Mouse (Mus musculus): Measurements from ENCODE around the gene Stx18. TPM values are rescaled to one million over a fixed set of nuclear protein-coding genes. Genes with fewer than 3 reads are reported as not detected.

Gene Stx18
- polyA plus RNA-seq, 1 experiment from 2014 or later, result 44.7 TPM

DNA sequence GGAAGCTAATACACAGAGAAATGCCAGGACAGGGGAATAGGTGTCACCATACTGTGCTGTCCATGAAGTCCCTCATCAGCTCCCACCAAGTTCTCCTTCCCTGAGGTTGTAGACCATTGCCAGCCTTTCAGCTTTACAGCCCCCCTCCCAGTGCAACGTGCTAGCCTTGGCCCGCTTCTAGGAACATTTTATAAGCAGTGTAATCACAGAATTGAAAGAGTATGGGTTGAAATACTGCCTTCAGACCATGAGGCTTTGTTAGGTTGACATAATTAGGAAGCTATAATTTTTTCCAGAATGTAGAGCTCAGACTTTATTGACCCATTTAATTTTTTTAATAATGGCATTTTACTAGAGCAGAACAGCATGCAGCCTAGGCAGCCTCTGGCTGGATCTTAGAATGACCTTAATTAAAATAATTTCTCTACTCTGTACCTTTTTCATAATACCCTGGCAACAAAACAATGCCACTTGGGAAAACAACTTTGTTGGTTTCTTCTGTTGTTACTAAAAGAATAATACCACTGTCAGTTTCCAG lies 60.7 kb downstream of the Stx18 start:
- no peak for ATAC-seq (ENCODE audit: borderline replicate concordance, extremely low read depth, low FRiP score, low TSS enrichment)
- Histone ChIP-seq H3K4me3 (no peak overlapping the region), H3K36me3 (no peaks in the 10 kb centered on the region), H3K27me3 (no peaks in the 10 kb centered on the region), H3K4me1 (no peaks in the 10 kb centered on the region), H3K9ac (no peak overlapping the region), H3K4me2 (no peak overlapping the region), H3K27ac (no peak overlapping the region), H3K9me3 (no peaks in the 10 kb centered on the region)
- WGBS, result 91% methylated on average over 2 of the region's 2 CpGs

DNA sequence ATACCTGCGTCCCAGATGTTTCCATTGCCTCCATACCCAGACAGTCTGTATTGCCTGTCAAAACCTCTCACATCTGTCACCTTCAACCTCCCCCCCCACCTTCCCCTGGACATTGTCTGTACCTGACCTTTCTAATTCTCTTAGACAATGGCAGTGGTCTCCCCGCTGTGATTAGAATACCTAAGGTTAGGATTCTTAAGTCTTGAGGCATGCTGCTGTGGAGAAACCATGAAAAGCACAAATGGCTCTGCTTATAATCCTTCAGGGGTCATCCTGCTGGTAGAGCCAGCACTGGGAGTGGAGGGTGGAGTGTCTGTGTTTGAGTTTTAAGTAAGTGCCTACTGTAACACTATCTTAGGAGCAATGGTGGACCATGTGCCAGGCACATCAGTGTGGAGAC lies 64.4 kb downstream of the Stx18 start:
- H3K4me1 ChIP-seq, result no peaks in the 10 kb centered on the region
- no peak overlapping the region for H3K4me2 ChIP-seq
- H3K9ac ChIP-seq, result no peak overlapping the region
- H3K36me3 ChIP-seq, result 0 out of 2 replicates have a peak, but pooled peaks cover 12% of the 10 kb centered on the region
- no peak overlapping the region for H3K4me3 ChIP-seq
- no peaks in the 10 kb centered on the region for H3K27me3 ChIP-seq
- H3K9me3 ChIP-seq, result no peaks in the 10 kb centered on the region
- 73% methylated on average over 2 of the region's 2 CpGs for WGBS
- no peak for ATAC-seq (ENCODE audit: borderline replicate concordance, extremely low read depth, low FRiP score, low TSS enrichment)
- H3K27ac ChIP-seq, result no peak overlapping the region

DNA sequence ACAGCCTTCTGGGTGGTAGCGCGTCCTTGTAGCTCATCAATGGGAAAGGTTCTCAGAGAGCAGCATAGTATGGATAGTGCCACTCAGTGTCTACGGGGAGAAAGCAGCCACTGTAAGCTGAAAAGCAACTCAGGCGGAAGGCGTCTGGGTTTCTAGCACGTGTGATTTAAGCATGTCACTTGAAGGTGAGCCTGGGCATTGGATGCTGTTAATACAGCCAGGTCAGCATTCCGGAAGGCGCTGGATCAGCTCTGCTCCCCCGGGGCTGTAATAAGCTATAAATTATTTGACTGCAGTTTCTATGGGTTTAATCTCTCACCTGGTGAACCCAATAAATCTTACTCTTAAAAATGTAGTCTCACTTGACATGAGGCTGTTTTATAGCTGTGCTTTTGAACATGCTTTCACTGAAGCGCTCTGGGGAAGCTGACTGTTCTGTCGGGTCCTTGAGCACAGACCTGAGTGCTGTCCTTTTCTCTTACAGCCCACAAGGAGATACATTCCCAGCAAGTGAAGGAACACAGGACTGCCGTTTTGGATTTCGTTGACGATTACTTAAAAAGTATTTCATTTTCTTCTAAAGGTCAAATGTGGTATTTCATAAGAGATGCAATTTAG lies 67.6 kb downstream of the Stx18 start:
- Histone ChIP-seq H3K9ac (no peak overlapping the region), H3K9me3 (no peaks in the 10 kb centered on the region), H3K27ac (no peak overlapping the region), H3K27me3 (no peaks in the 10 kb centered on the region), H3K4me3 (no peak overlapping the region), H3K36me3 (peaks cover 12% of the 10 kb centered on the region; the same call in 1 of the 2 replicates), H3K4me1 (no peaks in the 10 kb centered on the region), H3K4me2 (no peak overlapping the region)
- no peak for ATAC-seq (ENCODE audit: borderline replicate concordance, extremely low read depth, low FRiP score, low TSS enrichment)
- WGBS, result 83% methylated on average over 14 of the region's 14 CpGs

DNA sequence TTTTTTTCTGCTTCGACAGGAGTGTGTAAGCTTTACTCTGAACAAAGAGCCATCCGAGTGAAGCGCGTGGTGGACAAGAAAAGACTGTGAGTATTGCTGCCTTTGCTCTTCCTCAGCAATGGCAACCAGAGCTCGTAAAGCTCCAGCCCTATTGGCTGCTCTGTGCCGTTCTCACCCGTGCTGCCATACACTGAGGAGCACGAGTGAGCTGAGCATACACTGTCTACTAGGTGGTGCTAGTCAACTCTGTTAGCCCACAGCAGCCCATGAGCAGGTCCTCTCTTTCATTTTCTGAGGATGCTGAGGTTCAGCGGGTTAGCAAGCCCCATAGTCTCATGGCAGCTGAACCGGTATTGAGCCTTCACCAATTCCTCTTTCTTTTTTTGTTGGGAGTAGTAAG lies 68.3 kb downstream of the Stx18 start:
- Histone ChIP-seq H3K4me1 (no peaks in the 10 kb centered on the region), H3K27ac (no peak overlapping the region), H3K27me3 (no peaks in the 10 kb centered on the region), H3K36me3 (peaks cover 12% of the 10 kb centered on the region; the same call in 1 of the 2 replicates), H3K9me3 (no peaks in the 10 kb centered on the region), H3K9ac (no peak overlapping the region), H3K4me3 (no peak overlapping the region), H3K4me2 (no peak overlapping the region)
- WGBS, result 90% methylated on average over 10 of the region's 10 CpGs
- no peak for ATAC-seq (ENCODE audit: borderline replicate concordance, extremely low read depth, low FRiP score, low TSS enrichment)

DNA sequence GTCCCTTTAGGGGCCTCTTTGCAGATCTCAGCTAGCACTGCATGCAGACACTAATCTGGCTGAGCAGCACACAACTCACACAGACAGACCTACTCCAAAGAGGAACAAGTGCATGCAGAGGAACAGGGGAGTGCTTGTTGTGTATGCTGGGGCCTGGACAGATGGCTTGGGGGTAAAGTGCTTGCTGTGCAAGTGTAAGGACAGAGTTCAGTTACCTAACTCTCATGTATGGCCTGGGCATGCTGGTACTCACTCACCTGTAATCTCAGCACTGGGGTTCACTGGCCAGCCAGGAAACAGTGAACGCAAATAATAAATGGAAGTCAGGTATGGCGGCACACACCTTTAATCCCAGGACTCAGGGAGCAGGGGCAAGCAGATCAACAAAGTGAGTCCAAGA lies 76.0 kb downstream of the Stx18 start:
- H3K4me2 ChIP-seq, result no peak overlapping the region
- H3K9me3 ChIP-seq, result no peaks in the 10 kb centered on the region
- no peak overlapping the region for H3K9ac ChIP-seq
- H3K4me1 ChIP-seq, result no peaks in the 10 kb centered on the region
- 85% methylated on average over 2 of the region's 2 CpGs for WGBS
- no peak for ATAC-seq (ENCODE audit: borderline replicate concordance, extremely low read depth, low FRiP score, low TSS enrichment)
- H3K27ac ChIP-seq, result no peak overlapping the region
- peaks cover 4% of the 10 kb centered on the region; the same call in 1 of the 2 replicates for H3K36me3 ChIP-seq
- no peak overlapping the region for H3K4me3 ChIP-seq
- H3K27me3 ChIP-seq, result no peaks in the 10 kb centered on the region

DNA sequence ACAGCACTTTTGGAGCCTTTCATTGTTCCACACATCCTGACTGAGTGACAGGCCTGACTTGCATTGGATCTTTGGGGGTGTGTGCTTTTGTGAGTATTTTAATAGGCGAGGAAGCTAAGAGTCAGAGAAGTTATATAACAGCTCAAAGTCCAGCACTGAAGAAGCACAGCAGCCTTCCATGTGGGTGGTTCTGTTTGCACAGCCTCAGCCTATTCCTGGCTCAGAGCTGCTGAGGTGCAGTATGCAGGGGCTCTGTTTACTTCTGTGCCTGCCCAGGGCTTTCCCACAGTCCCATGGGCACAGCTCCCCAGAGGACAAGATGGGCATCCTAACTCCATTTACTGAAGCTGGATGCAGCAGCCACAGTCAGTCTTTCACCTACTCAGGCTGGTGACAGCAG lies 78.5 kb downstream of the Stx18 start:
- Histone ChIP-seq H3K9me3 (no peaks in the 10 kb centered on the region), H3K27ac (no peak overlapping the region), H3K4me3 (no peak overlapping the region), H3K36me3 (peaks cover 4% of the 10 kb centered on the region; the same call in 1 of the 2 replicates), H3K4me1 (no peaks in the 10 kb centered on the region), H3K9ac (no peak overlapping the region), H3K27me3 (no peaks in the 10 kb centered on the region), H3K4me2 (no peak overlapping the region)
- 93% methylated on average over 1 of the region's 1 CpGs for WGBS
- ATAC-seq (ENCODE audit: borderline replicate concordance, extremely low read depth, low FRiP score, low TSS enrichment), result no peak

DNA sequence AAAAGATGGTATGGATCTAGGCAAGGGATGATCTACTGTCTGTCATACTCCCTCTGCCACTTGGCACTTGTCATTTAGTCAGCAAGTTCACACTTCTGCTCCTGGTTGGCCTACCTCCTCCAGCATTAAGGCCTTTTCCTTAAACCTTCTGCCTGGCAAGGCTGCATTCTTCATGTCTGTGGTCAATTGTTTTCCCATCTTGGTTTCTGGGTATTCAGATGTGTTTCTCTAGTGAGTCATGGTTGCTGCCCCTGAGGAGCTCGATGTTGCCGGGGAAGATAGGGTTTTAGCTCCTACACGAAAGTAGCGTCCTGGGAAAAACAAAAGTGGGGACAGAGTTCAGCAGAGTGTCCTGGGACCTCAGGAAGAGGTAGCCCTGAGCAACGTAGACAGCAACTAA lies 80.7 kb downstream of the Stx18 start:
- no peaks in the 10 kb centered on the region for H3K4me1 ChIP-seq
- H3K4me3 ChIP-seq, result no peak overlapping the region
- WGBS, result 91% methylated on average over 5 of the region's 5 CpGs
- no peaks in the 10 kb centered on the region for H3K9me3 ChIP-seq
- no peaks in the 10 kb centered on the region for H3K27me3 ChIP-seq
- H3K27ac ChIP-seq, result no peak overlapping the region
- H3K36me3 ChIP-seq, result peaks cover 4% of the 10 kb centered on the region
- no peak overlapping the region for H3K4me2 ChIP-seq
- H3K9ac ChIP-seq, result no peak overlapping the region
- ATAC-seq (ENCODE audit: borderline replicate concordance, extremely low read depth, low FRiP score, low TSS enrichment), result no peak

DNA sequence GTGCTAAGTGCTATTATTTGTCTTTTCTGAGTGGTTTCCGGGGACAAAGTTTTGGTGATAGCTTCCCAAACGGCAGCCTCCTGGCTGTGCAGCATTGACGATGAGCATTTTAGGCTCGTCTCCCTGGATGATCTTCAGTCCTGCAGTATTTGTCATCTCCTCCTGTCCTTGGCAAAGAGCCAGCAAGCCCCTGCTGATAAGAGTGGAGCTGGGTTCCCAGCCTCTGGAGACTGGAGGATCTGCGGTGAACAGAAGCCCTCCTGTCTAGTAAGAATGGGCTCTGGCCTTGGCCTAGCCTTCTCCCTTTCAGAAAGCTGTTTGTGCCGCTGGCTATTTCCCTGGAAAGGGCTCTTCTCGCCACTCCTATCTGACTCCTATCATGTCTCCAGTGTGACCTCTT lies 83.2 kb downstream of the Stx18 start:
- Histone ChIP-seq H3K9ac (no peak overlapping the region), H3K4me1 (no peaks in the 10 kb centered on the region), H3K36me3 (peaks cover 4% of the 10 kb centered on the region), H3K27ac (no peak overlapping the region), H3K4me2 (no peak overlapping the region), H3K4me3 (no peak overlapping the region), H3K27me3 (no peaks in the 10 kb centered on the region), H3K9me3 (no peaks in the 10 kb centered on the region)
- 40% methylated on average over 7 of the region's 7 CpGs for WGBS
- no peak for ATAC-seq (ENCODE audit: borderline replicate concordance, extremely low read depth, low FRiP score, low TSS enrichment)

DNA sequence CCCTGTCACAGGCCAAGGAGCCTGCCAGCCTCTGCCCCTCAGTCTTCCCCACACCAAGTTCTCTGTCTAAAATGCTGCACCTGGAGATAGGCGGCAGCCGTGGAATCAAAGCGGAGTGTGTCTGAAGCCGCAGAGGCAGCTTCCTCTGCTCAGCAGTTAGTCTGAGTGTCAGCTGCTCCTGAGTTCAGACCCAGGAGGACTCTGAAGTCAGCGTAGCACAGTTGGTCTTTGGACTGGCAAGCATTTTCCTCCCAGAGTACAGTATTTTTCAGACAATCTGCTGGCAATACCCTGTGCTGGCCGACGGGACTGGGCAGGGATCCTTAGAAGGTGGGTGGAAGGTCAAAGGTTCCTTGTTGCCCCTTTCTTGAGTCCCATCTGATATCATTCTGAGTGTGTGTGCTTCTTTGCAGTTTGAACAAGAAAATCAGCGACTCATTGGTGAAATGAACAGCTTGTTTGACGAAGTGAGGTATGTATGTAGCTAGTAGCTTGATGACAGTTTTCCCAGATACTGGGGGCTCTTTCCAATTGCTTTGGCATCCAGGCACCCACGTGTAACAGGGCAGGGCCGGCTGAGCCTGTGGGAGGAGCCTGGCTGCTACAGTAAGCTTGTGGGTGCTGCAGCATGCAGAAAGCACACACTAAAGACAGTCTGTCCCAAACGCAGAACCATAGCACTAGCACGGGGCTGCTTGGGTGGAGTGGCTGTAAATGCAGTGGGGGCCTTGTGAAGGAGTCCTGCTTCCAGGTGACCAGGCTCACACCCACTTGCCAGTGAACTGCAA lies 88.2 kb downstream of the Stx18 start:
- WGBS, result 80% methylated on average over 13 of the region's 13 CpGs

DNA sequence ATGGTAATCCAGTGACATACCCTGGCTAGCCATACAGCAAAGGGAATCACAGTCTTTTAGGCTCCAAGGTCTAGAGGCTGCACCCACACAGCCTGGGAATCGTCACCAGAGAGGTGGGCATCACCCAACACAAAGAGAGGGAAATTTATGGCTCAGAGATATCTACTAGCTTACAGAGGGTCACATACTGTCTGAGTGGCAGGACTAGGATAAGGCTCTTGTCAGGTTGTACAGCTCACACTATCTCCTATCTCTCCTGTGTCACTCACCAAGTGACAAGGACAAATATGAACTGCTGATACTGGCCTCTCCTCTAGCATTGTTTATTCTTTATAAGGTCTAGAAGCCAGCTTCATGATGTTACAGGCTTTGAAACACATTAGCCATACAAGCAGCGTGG lies 90.8 kb downstream of the Stx18 start:
- Histone ChIP-seq H3K9ac (no peak overlapping the region), H3K9me3 (no peaks in the 10 kb centered on the region), H3K36me3 (0 out of 2 replicates have a peak, but pooled peaks cover 2% of the 10 kb centered on the region), H3K4me2 (no peak overlapping the region), H3K27ac (no peak overlapping the region), H3K4me1 (no peaks in the 10 kb centered on the region), H3K27me3 (no peaks in the 10 kb centered on the region), H3K4me3 (no peak overlapping the region)
- no peak for ATAC-seq (ENCODE audit: borderline replicate concordance, extremely low read depth, low FRiP score, low TSS enrichment)
- 92% methylated on average over 2 of the region's 2 CpGs for WGBS

More for the DNA sequence above, 88.2 kb downstream of the Stx18 start:
- ATAC-seq (ENCODE audit: borderline replicate concordance, extremely low read depth, low FRiP score, low TSS enrichment), result no peak
- H3K27ac ChIP-seq, result no peak overlapping the region
- no peaks in the 10 kb centered on the region for H3K9me3 ChIP-seq
- no peaks in the 10 kb centered on the region for H3K4me1 ChIP-seq
- no peak overlapping the region for H3K4me3 ChIP-seq
- no peak overlapping the region for H3K9ac ChIP-seq
- H3K36me3 ChIP-seq, result peaks cover 2% of the 10 kb centered on the region; the same call in 1 of the 2 replicates
- no peaks in the 10 kb centered on the region for H3K27me3 ChIP-seq
- H3K4me2 ChIP-seq, result no peak overlapping the region

DNA sequence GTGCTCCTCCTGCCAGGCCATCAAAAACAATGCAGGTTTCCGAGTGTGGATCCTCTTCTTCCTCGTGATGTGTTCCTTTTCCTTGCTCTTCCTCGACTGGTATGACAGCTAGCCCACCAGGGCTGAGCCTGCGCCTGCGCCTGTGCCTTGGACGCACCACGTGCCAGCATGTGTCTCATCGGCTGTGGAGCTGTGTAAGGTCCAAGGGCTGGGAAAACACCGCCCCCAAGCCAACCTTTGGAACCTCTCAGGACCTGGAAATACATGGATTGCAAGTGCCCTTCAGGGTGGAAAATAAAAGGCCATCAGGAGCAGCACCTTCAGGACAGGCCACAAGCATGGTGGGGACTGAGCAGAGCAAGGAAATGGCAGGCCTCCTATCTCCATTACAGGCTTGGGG lies 97.7 kb downstream of the Stx18 start:
- Histone ChIP-seq H3K36me3 (peaks cover 13% of the 10 kb centered on the region; the same call in 1 of the 2 replicates), H3K4me1 (no peaks in the 10 kb centered on the region), H3K4me3 (no peak overlapping the region), H3K9me3 (no peaks in the 10 kb centered on the region), H3K9ac (no peak overlapping the region), H3K4me2 (no peak overlapping the region), H3K27ac (no peak overlapping the region), H3K27me3 (no peaks in the 10 kb centered on the region)
- ATAC-seq (ENCODE audit: borderline replicate concordance, extremely low read depth, low FRiP score, low TSS enrichment), result no peak; the same call in 1 of the 2 replicates
- WGBS, result 94% methylated on average over 9 of the region's 9 CpGs

DNA sequence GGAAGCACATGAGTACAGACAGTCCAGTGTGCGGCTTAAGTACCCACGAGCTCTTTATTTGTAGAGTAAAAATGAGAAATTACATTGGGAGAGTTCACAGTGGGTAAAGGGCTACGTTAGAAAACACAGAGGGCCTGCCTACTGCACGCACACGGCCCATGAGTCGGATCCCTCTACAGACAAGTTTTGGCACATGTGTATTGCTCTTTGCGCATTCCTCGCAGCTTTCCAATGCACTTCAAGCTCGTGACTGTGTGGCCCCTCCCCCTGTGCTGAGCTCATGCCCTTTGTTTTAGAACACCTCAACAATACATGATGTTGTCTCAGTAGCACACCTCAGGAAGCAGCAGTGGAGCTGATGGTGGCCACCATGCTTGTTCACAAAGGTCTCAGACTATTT lies 98.6 kb downstream of the Stx18 start:
- WGBS, result 81% methylated on average over 9 of the region's 9 CpGs
- H3K36me3 ChIP-seq, result peaks cover 13% of the 10 kb centered on the region; the same call in 1 of the 2 replicates
- no peak for ATAC-seq (ENCODE audit: borderline replicate concordance, extremely low read depth, low FRiP score, low TSS enrichment)

More for the DNA sequence above, 98.6 kb downstream of the Stx18 start:
- Histone ChIP-seq H3K4me3 (no peak overlapping the region), H3K27me3 (no peaks in the 10 kb centered on the region), H3K4me2 (no peak overlapping the region), H3K4me1 (no peaks in the 10 kb centered on the region), H3K9ac (no peak overlapping the region), H3K9me3 (no peaks in the 10 kb centered on the region), H3K27ac (no peak overlapping the region)
